In genomic region chr13:42719401-42719800, GRCm38 (mm10) we compare ENCODE assay signal across 15 mouse cellular contexts. TPM values are rescaled to one million over a fixed set of nuclear protein-coding genes. Genes with fewer than 3 reads are reported as not detected.
DNase-seq lines count a peak whose midpoint lies in the region; ATAC-seq and TF ChIP-seq lines count a peak whose summit lies in the region.
"Had no signal": no experiment of that assay in that cellular context is flagged by ENCODE, and none has a peak within 500 bp of the region (broad histone marks: within the 10 kb centered on the region; RNA-seq: fewer than 3 reads in every experiment).

No protein-coding gene starts in this region.

- H3K4me2 ChIP-seq in midbrain, postnatal 0 days (ENCODE audit: low read depth, low read length, poor library complexity, severe bottlenecking) = no peak overlapping the region
- no peak overlapping the region for H3K4me2 ChIP-seq in heart, embryonic 12.5 days
- H3K4me2 ChIP-seq in intestine, postnatal 0 days (replicated peaks; ENCODE audit: low read depth) = no peak overlapping the region
- H3K4me2 ChIP-seq: limb, embryonic 13.5 days; lung, embryonic 15.5 days had no signal

- DNase-seq in layer of hippocampus, adult 2 months (ENCODE audit: low spot score in 2 of 2) = peak in 1 of 2 experiments; percentile 50
- DNase-seq in layer of hippocampus, adult 9-10 months (ENCODE audit: low spot score) = no peak
- DNase-seq in embryo, embryonic 10.5 days (ENCODE audit: low spot score) = peak; percentile 43
- peak; percentile 29 for DNase-seq in forelimb bud, embryonic 11.5 days (ENCODE audit: low read depth, low spot score)
- peak; percentile 35 for DNase-seq in midbrain, postnatal 0 days (ENCODE audit: low spot score)
- DNase-seq in heart, postnatal 25 days (ENCODE audit: low spot score) = no peak
- DNase-seq: adrenal gland, postnatal 25 days; cerebellum, adult 2 months; heart, adult 18-20 months; heart, postnatal 36 days had no signal

- no peak for TF ChIP-seq CTCF in layer of hippocampus, adult 2 months (conservative IDR thresholded peaks at IDR 0.05)
- TF ChIP-seq CTCF in midbrain, postnatal 0 days (IDR thresholded peaks at IDR 0.05) = no peak
- no peak for TF ChIP-seq CTCF in intestine, postnatal 0 days (IDR thresholded peaks at IDR 0.05; ENCODE audit: low read depth)

- peak overlapping the region; percentile 46; the same call in 1 of the 2 replicates for H3K27ac ChIP-seq in layer of hippocampus, adult 2 months
- H3K27ac ChIP-seq in midbrain, postnatal 0 days (ENCODE audit: low read depth, low read length) = no peak overlapping the region
- H3K27ac ChIP-seq in heart, embryonic 12.5 days (ENCODE audit: poor library complexity, severe bottlenecking) = no peak overlapping the region
- no peak overlapping the region for H3K27ac ChIP-seq in intestine, postnatal 0 days (ENCODE audit: low read depth, low read length)
- H3K27ac ChIP-seq: limb, embryonic 13.5 days; lung, embryonic 15.5 days had no signal

- no peaks in the 10 kb centered on the region for H3K9me3 ChIP-seq in midbrain, postnatal 0 days (ENCODE audit: low read length)
- H3K9me3 ChIP-seq in heart, embryonic 12.5 days (replicated peaks) = no peaks in the 10 kb centered on the region
- H3K9me3 ChIP-seq in intestine, postnatal 0 days (ENCODE audit: control insufficient read depth) = no peaks in the 10 kb centered on the region
- H3K9me3 ChIP-seq: limb, embryonic 13.5 days; lung, embryonic 15.5 days; megakaryocyte, embryonic 14.5 days had no signal

- no peaks in the 10 kb centered on the region for H3K36me3 ChIP-seq in midbrain, postnatal 0 days (ENCODE audit: insufficient read depth, low read length)
- H3K36me3 ChIP-seq in heart, embryonic 12.5 days = no peaks in the 10 kb centered on the region
- no peaks in the 10 kb centered on the region for H3K36me3 ChIP-seq in intestine, postnatal 0 days (ENCODE audit: control insufficient read depth, insufficient read depth)
- H3K36me3 ChIP-seq: limb, embryonic 13.5 days; lung, embryonic 15.5 days had no signal

- whole genome bisulfite sequencing in midbrain, postnatal 0 days = 38% methylated on average over 9 of the region's 9 CpGs
- WGBS in heart, embryonic 12.5 days = 51% methylated on average over 9 of the region's 9 CpGs
- 24% methylated on average over 9 of the region's 9 CpGs for WGBS in intestine, postnatal 0 days

- intact Hi-C loops in heart, postnatal 25 days (cut with DNase I) = no loop called here

- no peak overlapping the region for H3K9ac ChIP-seq in midbrain, postnatal 0 days (replicated peaks; ENCODE audit: low read length, poor library complexity, severe bottlenecking)
- no peak overlapping the region for H3K9ac ChIP-seq in heart, embryonic 12.5 days
- no peak overlapping the region for H3K9ac ChIP-seq in intestine, postnatal 0 days (ENCODE audit: low read depth, low read length)
- H3K9ac ChIP-seq: limb, embryonic 13.5 days; lung, embryonic 15.5 days had no signal

- H3K4me3 ChIP-seq in layer of hippocampus, adult 2 months = no peak overlapping the region
- no peak overlapping the region for H3K4me3 ChIP-seq in midbrain, postnatal 0 days (ENCODE audit: low read depth, low read length)
- no peak overlapping the region for H3K4me3 ChIP-seq in heart, embryonic 12.5 days
- H3K4me3 ChIP-seq in intestine, postnatal 0 days (ENCODE audit: low read depth, low read length) = no peak overlapping the region
- H3K4me3 ChIP-seq: limb, embryonic 13.5 days; lung, embryonic 15.5 days; megakaryocyte, embryonic 14.5 days had no signal

- H3K27me3 ChIP-seq in midbrain, postnatal 0 days (ENCODE audit: insufficient read depth, low read length) = no peaks in the 10 kb centered on the region
- peaks cover 11% of the 10 kb centered on the region; the same call in 1 of the 2 replicates for H3K27me3 ChIP-seq in heart, embryonic 12.5 days (replicated peaks)
- H3K27me3 ChIP-seq in intestine, postnatal 0 days (replicated peaks; ENCODE audit: control insufficient read depth, insufficient read depth, low read length) = no peaks in the 10 kb centered on the region
- H3K27me3 ChIP-seq: lung, embryonic 15.5 days; megakaryocyte, embryonic 14.5 days had no signal

- H3K4me1 ChIP-seq in midbrain, postnatal 0 days (ENCODE audit: insufficient read depth, low read length) = no peaks in the 10 kb centered on the region
- H3K4me1 ChIP-seq in heart, embryonic 12.5 days (replicated peaks) = no peaks in the 10 kb centered on the region
- H3K4me1 ChIP-seq in intestine, postnatal 0 days (replicated peaks; ENCODE audit: control insufficient read depth, insufficient read depth, low read length) = no peaks in the 10 kb centered on the region
- H3K4me1 ChIP-seq: megakaryocyte, embryonic 14.5 days had no signal

- no peak for ATAC-seq in midbrain, postnatal 0 days (ENCODE audit: low FRiP score)
- no peak for ATAC-seq in heart, embryonic 12.5 days (ENCODE audit: insufficient number of reproducible peaks, low FRiP score)
- no peak for ATAC-seq in intestine, postnatal 0 days

RNA-seq across cellular contexts. Expression of gene Phactr1, which starts 39.0 kb away (rescaled TPM):
- 100 to 1,000 TPM; 307 to 310 TPM for total RNA-seq in layer of hippocampus, adult 2 months (2021)
- total RNA-seq in midbrain, postnatal 0 days (2014; rRNA removed) = 53.9 and 55.1 TPM in 2 replicates
- polyA plus RNA-seq in midbrain, postnatal 0 days (2015; fragmentation: Nextera tagmentation; extraction: Ambion mirVana) = 73.7 and 75.6 TPM in 2 replicates
- 1 to 10 TPM; 3.4 to 5.1 TPM for total RNA-seq in heart, postnatal 25 days (2021)
- polyA plus RNA-seq in heart, embryonic 12.5 days (2016; fragmentation: Nextera tagmentation; extraction: Ambion mirVana) = 4.7 and 5.2 TPM in 2 replicates
- polyA plus RNA-seq in intestine, postnatal 0 days (2015; fragmentation: Nextera tagmentation; extraction: Ambion mirVana) = 6.8 and 6.9 TPM in 2 replicates

Comparison
In these comparisons a context has a peak if more than half of its experiments do, and no peak if none do; other contexts are left out.
1. DNase-seq: peak in embryo, embryonic 10.5 days (single experiment), forelimb bud, embryonic 11.5 days (single experiment) and midbrain, postnatal 0 days (single experiment); none in layer of hippocampus, adult 9-10 months (single experiment) and heart, postnatal 25 days (single experiment).